8 mouse cellular contexts compared by ENCODE assay signal in genomic region chr2:137116675-137117320, GRCm38 (mm10). TPM values are rescaled to one million over a fixed set of nuclear protein-coding genes. Genes with fewer than 3 reads are reported as not detected.
A peak's percentile ranks its signal among the peaks of the same experiment; 100 is the strongest.
DNase-seq lines count a peak whose midpoint lies in the region; ATAC-seq and TF ChIP-seq lines count a peak whose summit lies in the region.

No protein-coding gene starts in this region.

- H3K27me3 ChIP-seq in hindbrain, embryonic 13.5 days = peaks cover 26% of the 10 kb centered on the region
- H3K27me3 ChIP-seq in lung, embryonic 16.5 days (ENCODE audit: control insufficient read depth, insufficient read depth, low read depth, low read length) = no peaks in the 10 kb centered on the region

- DNase-seq in NIH3T3 (ENCODE audit: low read depth) = peak; percentile 97
- peak; percentile 43 for DNase-seq in cerebellum, adult 9-11 months
- peak; percentile 43 to 48 for DNase-seq in frontal cortex, postnatal 25 days (ENCODE audit: low spot score in 2 of 2)
- DNase-seq in layer of hippocampus, postnatal 10 days (ENCODE audit: low spot score in 2 of 2) = peak; percentile 78 to 84
- DNase-seq in testis, postnatal 14 days (ENCODE audit: low spot score) = peak; percentile 93

- H3K36me3 ChIP-seq in hindbrain, embryonic 13.5 days = no peaks in the 10 kb centered on the region
- no peaks in the 10 kb centered on the region for H3K36me3 ChIP-seq in lung, embryonic 16.5 days (ENCODE audit: control insufficient read depth, insufficient read depth, low read length)

- H3K27ac ChIP-seq in hindbrain, embryonic 13.5 days = peak overlapping the region; percentile 88
- peak overlapping the region; percentile 99 for H3K27ac ChIP-seq in lung, embryonic 16.5 days (ENCODE audit: low read length)
- H3K27ac ChIP-seq in olfactory bulb, adult 2 months (ENCODE audit: insufficient read depth, low read depth, low read length) = 0 out of 2 replicates have a peak overlapping the region, but pooled peaks have one; percentile 4

- peak overlapping the region; percentile 95 for H3K4me2 ChIP-seq in hindbrain, embryonic 13.5 days
- peak overlapping the region; percentile 95 for H3K4me2 ChIP-seq in lung, embryonic 16.5 days (ENCODE audit: low read depth, low read length)

- TF ChIP-seq CTCF in olfactory bulb, adult 2 months (IDR thresholded peaks at IDR 0.05; ENCODE audit: insufficient read depth, low read depth, low read length) = no peak

- H3K9ac ChIP-seq in hindbrain, embryonic 13.5 days = peak overlapping the region; percentile 86
- peak overlapping the region; percentile 88 for H3K9ac ChIP-seq in lung, embryonic 16.5 days (ENCODE audit: low read length)

- H3K4me3 ChIP-seq in hindbrain, embryonic 13.5 days = peak overlapping the region; percentile 69
- peak overlapping the region; percentile 82 for H3K4me3 ChIP-seq in lung, embryonic 16.5 days (ENCODE audit: low read length)
- peak overlapping the region; percentile 60 for H3K4me3 ChIP-seq in olfactory bulb, adult 2 months (ENCODE audit: insufficient read depth, low read depth, low read length)

- peak; percentile 76 for ATAC-seq in hindbrain, embryonic 13.5 days (ENCODE audit: low FRiP score)
- ATAC-seq in lung, embryonic 16.5 days (ENCODE audit: low read depth) = peak; percentile 75

- peak; percentile 71 for TF ChIP-seq POLR2A in olfactory bulb, adult 2 months (IDR thresholded peaks at IDR 0.05; ENCODE audit: insufficient read depth, low read depth, low read length)

- no peaks in the 10 kb centered on the region for H3K9me3 ChIP-seq in hindbrain, embryonic 13.5 days
- H3K9me3 ChIP-seq in lung, embryonic 16.5 days (ENCODE audit: control insufficient read depth, low read length) = no peaks in the 10 kb centered on the region

- under 1% methylated on average over 57 of the region's 61 CpGs for WGBS in hindbrain, embryonic 13.5 days
- under 1% methylated on average over 60 of the region's 61 CpGs for WGBS in lung, embryonic 16.5 days
- under 1% methylated on average over 61 of the region's 61 CpGs for WGBS in olfactory bulb, adult 2 months

- H3K4me1 ChIP-seq in hindbrain, embryonic 13.5 days (replicated peaks) = peaks cover 50% of the 10 kb centered on the region
- H3K4me1 ChIP-seq in lung, embryonic 16.5 days (replicated peaks; ENCODE audit: control insufficient read depth, insufficient read depth, low read length) = peaks cover 15% of the 10 kb centered on the region
- H3K4me1 ChIP-seq in olfactory bulb, adult 2 months (ENCODE audit: control insufficient read depth, insufficient read depth, low read length) = peaks cover 20% of the 10 kb centered on the region

RNA-seq across cellular contexts. Expression of gene Jag1, which starts 0.4 kb away (rescaled TPM):
- 16.3 and 17.7 TPM in 2 replicates for polyA plus RNA-seq in hindbrain, embryonic 13.5 days (2015; fragmentation: Nextera tagmentation; extraction: Ambion mirVana)
- 1 to 10 TPM; 9.4 to 9.7 TPM for total RNA-seq in layer of hippocampus, postnatal 10 days (2021)
- 12.1 and 16.1 TPM in 2 replicates for polyA plus RNA-seq in lung, embryonic 16.5 days (2015; fragmentation: Nextera tagmentation; extraction: Ambion mirVana)
- not detected in 2 replicates for polyA plus RNA-seq in olfactory bulb, adult 2 months (2012; ENCODE audit: insufficient read depth, insufficient read length, low replicate concordance, missing spikeins)

Comparison
In these comparisons a context has a peak if more than half of its experiments do, and no peak if none do; other contexts are left out.
1. Peak in every context shown above with its lines: DNase-seq, ATAC-seq, H3K4me3 ChIP-seq and H3K27ac ChIP-seq.
2. DNase-seq: peak in every context shown above with its lines; median percentile 97 in NIH3T3; 93 in testis, postnatal 14 days; 81 in layer of hippocampus, postnatal 10 days; 46 in frontal cortex, postnatal 25 days; 43 in cerebellum, adult 9-11 months.
3. H3K27ac ChIP-seq: peak in every context shown above with its lines; median percentile 99 in lung, embryonic 16.5 days; 88 in hindbrain, embryonic 13.5 days; 4 in olfactory bulb, adult 2 months.
4. RNA of gene Jag1, which starts 0.4 kb away (polyA plus RNA-seq): 16.3 to 17.7 TPM in hindbrain, embryonic 13.5 days and 12.1 to 16.1 TPM in lung, embryonic 16.5 days; not detected in olfactory bulb, adult 2 months; every median in the first group is over 10 times any median in the second.